Mouse (Mus musculus) gastrocnemius, adult 8-10 months (tissue): Measurements from ENCODE around the gene Pdzd2. TPM values are rescaled to one million over a fixed set of nuclear protein-coding genes. Genes with fewer than 3 reads are reported as not detected.

ENCODE experiments used
- DNase-seq, 2 experiments: peaks; one replicate each; pipeline ENCODE4 v3.0.0; 2022; ENCODE audit warnings: low spot score in 2 of 2
- total RNA-seq, 4 experiments: library from RNA; stranded (reverse); gene quantifications; 2 replicates each; pipeline ENCODE4 v1.2.4; 2022

The Pdzd2 gene
- total RNA-seq, result 10 to 100 TPM; 12.9 to 17.2 (median 16.0) TPM

GRCm38 (mm10) chr15:12739277-12740247 lies at the start of gene Pdzd2:
Gene Pdzd2, minus strand, starts transcription at chr15:12739924.
- DNase-seq, result peak; percentile 84 to 87

- no peak for DNase-seq
Measured at GRCm38 (mm10) chr15:12789406-12789867, 49.7 kb upstream of the Pdzd2 start.

- no peak for DNase-seq
Measured at GRCm38 (mm10) chr15:12788536-12788935, 48.8 kb upstream of the Pdzd2 start.

GRCm38 (mm10) chr15:12781729-12782326 lies 42.1 kb upstream of the Pdzd2 start:
- no peak for DNase-seq

GRCm38 (mm10) chr15:12781296-12781695 lies 41.6 kb upstream of the Pdzd2 start:
- no peak for DNase-seq

GRCm38 (mm10) chr15:12774149-12774753 lies 34.5 kb upstream of the Pdzd2 start:
- DNase-seq, result no peak

- DNase-seq, result no peak
Measured at GRCm38 (mm10) chr15:12770958-12771357, 31.2 kb upstream of the Pdzd2 start.

GRCm38 (mm10) chr15:12766848-12767247 lies 27.1 kb upstream of the Pdzd2 start:
- no peak for DNase-seq

- no peak for DNase-seq
Measured at GRCm38 (mm10) chr15:12763147-12763546, 23.4 kb upstream of the Pdzd2 start.

- DNase-seq, result no peak
Measured at GRCm38 (mm10) chr15:12762258-12762913, 22.7 kb upstream of the Pdzd2 start.

- no peak for DNase-seq
Measured at GRCm38 (mm10) chr15:12760747-12761146, 21.0 kb upstream of the Pdzd2 start.

GRCm38 (mm10) chr15:12758461-12758860 lies 18.7 kb upstream of the Pdzd2 start:
- DNase-seq, result no peak

- DNase-seq, result no peak
Measured at GRCm38 (mm10) chr15:12757757-12758156, 18.0 kb upstream of the Pdzd2 start.

- DNase-seq, result no peak
Measured at GRCm38 (mm10) chr15:12753201-12753600, 13.5 kb upstream of the Pdzd2 start.

GRCm38 (mm10) chr15:12750963-12751362 lies 11.2 kb upstream of the Pdzd2 start:
- DNase-seq, result no peak

GRCm38 (mm10) chr15:12749549-12750301 lies 10.0 kb upstream of the Pdzd2 start:
- no peak for DNase-seq

- no peak for DNase-seq
Measured at GRCm38 (mm10) chr15:12742117-12742906, 2.6 kb upstream of the Pdzd2 start.

GRCm38 (mm10) chr15:12738301-12739093 lies 1.2 kb downstream of the Pdzd2 start:
- no peak for DNase-seq

- DNase-seq, result no peak
Measured at GRCm38 (mm10) chr15:12735208-12735607, 4.5 kb downstream of the Pdzd2 start.
